ENCODE assay signal across 25 mouse cellular contexts in genomic region chr4:45588322-45588721, GRCm38 (mm10). TPM values are rescaled to one million over a fixed set of nuclear protein-coding genes. Genes with fewer than 3 reads are reported as not detected.
DNase-seq lines count a peak whose midpoint lies in the region; ATAC-seq lines count a peak whose summit lies in the region.
"Had no signal": no experiment of that assay in that cellular context is flagged by ENCODE, and none has a peak within 500 bp of the region (broad histone marks: within the 10 kb centered on the region; RNA-seq: fewer than 3 reads in every experiment).

No protein-coding gene starts in this region.

- peak overlapping the region; percentile 27; the same call in 1 of the 2 replicates for H3K4me2 ChIP-seq in intestine, embryonic 15.5 days (replicated peaks)
- H3K4me2 ChIP-seq: embryonic facial prominence, embryonic 13.5 days; forebrain, embryonic 13.5 days; heart, embryonic 11.5 days; hindbrain, embryonic 13.5 days had no signal

- no peak overlapping the region for H3K9ac ChIP-seq in intestine, embryonic 15.5 days
- H3K9ac ChIP-seq: embryonic facial prominence, embryonic 13.5 days; forebrain, embryonic 13.5 days; hindbrain, embryonic 13.5 days had no signal

- no peaks in the 10 kb centered on the region for H3K9me3 ChIP-seq in intestine, embryonic 15.5 days
- H3K9me3 ChIP-seq: embryonic facial prominence, embryonic 10.5 days; embryonic facial prominence, embryonic 13.5 days; forebrain, embryonic 13.5 days; hindbrain, embryonic 10.5 days; hindbrain, embryonic 13.5 days had no signal

- peaks cover 21% of the 10 kb centered on the region; the same call in 1 of the 2 replicates for H3K4me1 ChIP-seq in intestine, embryonic 15.5 days (replicated peaks)

- H3K27me3 ChIP-seq in intestine, embryonic 15.5 days (replicated peaks), result no peaks in the 10 kb centered on the region

- no peaks in the 10 kb centered on the region for H3K36me3 ChIP-seq in intestine, embryonic 15.5 days
- H3K36me3 ChIP-seq: embryonic facial prominence, embryonic 10.5 days; embryonic facial prominence, embryonic 13.5 days; hindbrain, embryonic 10.5 days; hindbrain, embryonic 13.5 days had no signal

- peak; percentile 66 for ATAC-seq in intestine, embryonic 15.5 days
- ATAC-seq: forebrain, embryonic 13.5 days; forebrain, embryonic 16.5 days; hindbrain, embryonic 16.5 days had no signal

- DNase-seq in heart, adult 11 months, result peak; percentile 66
- DNase-seq in heart, postnatal 4 days, result no peak
- DNase-seq in R1 (ENCODE audit: low read depth, low spot score), result peak; percentile 23
- no peak for DNase-seq in embryo, embryonic 10 days (ENCODE audit: low spot score)
- no peak for DNase-seq in layer of hippocampus, adult 18-20 months (ENCODE audit: low spot score in 2 of 2)
- DNase-seq in left cerebral cortex, postnatal 10 days (ENCODE audit: extremely low spot score in 1 of 2, low spot score in 2 of 2), result no peak
- DNase-seq: adrenal gland, adult 2 months; adrenal gland, postnatal 14 days; cerebellum, adult 11 months; cerebellum, adult 2 months; cerebellum, adult 9-11 months; cerebellum, postnatal 25 days; embryo, embryonic 11 days; gastrocnemius, postnatal 10 days; gastrocnemius, postnatal 36 days had no signal

- 36% methylated on average over 3 of the region's 3 CpGs for WGBS in intestine, embryonic 15.5 days

- H3K4me3 ChIP-seq in intestine, embryonic 15.5 days (replicated peaks), result no peak overlapping the region
- H3K4me3 ChIP-seq: embryonic facial prominence, embryonic 10.5 days; embryonic facial prominence, embryonic 13.5 days; erythroblast, embryonic 14.5 days; forebrain, embryonic 13.5 days; hindbrain, embryonic 10.5 days; hindbrain, embryonic 13.5 days had no signal

- peak overlapping the region; percentile 7; the same call in 1 of the 2 replicates for H3K27ac ChIP-seq in intestine, embryonic 15.5 days
- H3K27ac ChIP-seq: embryonic facial prominence, embryonic 10.5 days; embryonic facial prominence, embryonic 13.5 days; forebrain, embryonic 13.5 days; hindbrain, embryonic 10.5 days; hindbrain, embryonic 13.5 days had no signal

- intact Hi-C loops in left cerebral cortex, postnatal 10 days (cut with DNase I), result no loop called here

RNA-seq across cellular contexts. Expression of gene Shb, which starts 56.1 kb away (rescaled TPM):
- total RNA-seq in heart, postnatal 4 days (2021), result 10 to 100 TPM; 69.3 to 70.9 TPM
- polyA plus RNA-seq in intestine, embryonic 15.5 days (2015; fragmentation: Nextera tagmentation; extraction: Ambion mirVana), result 4.0 and 4.8 TPM in 2 replicates
- 10 to 100 TPM; 13.2 to 16.5 TPM for total RNA-seq in layer of hippocampus, adult 18-20 months (2021)
- total RNA-seq in left cerebral cortex, postnatal 10 days (2021), result 10 to 100 TPM; 13.1 to 18.7 TPM

Comparison
In these comparisons a context has a peak if more than half of its experiments do, and no peak if none do; other contexts are left out.
1. DNase-seq: peak in heart, adult 11 months (single experiment) and R1 (single experiment); none in heart, postnatal 4 days (single experiment), embryo, embryonic 10 days (single experiment), layer of hippocampus, adult 18-20 months (0 of 2) and left cerebral cortex, postnatal 10 days (0 of 2).